Mouse (Mus musculus): Measurements from ENCODE around the gene Mia3. TPM values are rescaled to one million over a fixed set of nuclear protein-coding genes. Genes with fewer than 3 reads are reported as not detected.
"Not testable (repeated sequence)": the region's sequence is repeated elsewhere in the genome, so short reads cannot be mapped to it uniquely, and the experiment has no call there.

Gene Mia3
- polyA plus RNA-seq, 1 experiment = 49.8 TPM

DNA sequence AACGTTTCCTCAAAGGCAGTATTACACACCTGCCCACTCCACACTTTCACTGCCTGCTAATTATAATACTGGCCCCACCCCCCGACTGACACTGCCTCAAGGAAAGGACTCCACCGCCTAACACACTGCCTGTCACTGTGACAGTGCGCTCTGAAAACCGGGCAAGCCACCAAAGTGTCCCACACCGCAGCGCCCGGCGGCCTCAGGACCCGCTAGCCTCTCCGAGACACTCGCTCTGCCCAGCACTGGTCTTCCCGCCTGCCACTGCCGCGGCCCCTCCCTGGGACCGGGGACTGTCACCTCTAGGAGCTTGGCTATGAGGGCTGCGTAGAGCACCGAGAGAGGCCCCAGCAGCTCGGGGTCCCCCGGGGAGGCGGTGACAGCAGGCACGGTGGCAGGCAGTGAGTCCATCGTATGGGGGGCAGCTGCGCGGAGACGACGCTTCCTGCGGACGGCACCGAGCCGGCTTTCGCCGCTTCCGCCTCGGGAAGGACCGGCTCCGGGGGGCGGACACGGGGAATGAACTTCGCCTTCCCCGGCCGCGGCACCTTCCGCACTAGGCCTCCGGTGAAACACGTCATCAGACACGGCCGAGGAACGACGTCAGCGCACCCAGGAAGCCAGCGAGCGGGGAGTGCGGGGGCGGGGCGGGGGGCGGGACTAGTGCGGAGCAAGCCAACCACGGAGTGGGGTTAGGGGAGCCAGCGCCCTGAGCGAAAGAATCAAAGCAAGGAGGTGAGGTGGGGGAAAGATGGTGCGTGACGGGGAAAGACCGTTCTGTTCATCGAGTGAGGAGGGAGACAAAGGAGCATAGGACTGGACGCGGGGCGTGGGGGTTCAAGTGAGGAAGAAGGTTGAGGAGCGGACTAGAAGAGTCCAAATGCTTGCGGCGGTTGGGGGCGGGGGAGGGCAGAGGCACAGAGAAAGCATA is 24.2 kb downstream of the Mia3 start:
- WGBS = 1% methylated on average over 72 of the region's 72 CpGs
- H3K27ac ChIP-seq (ENCODE audit: insufficient read depth, low read depth, low read length) = peak overlapping the region; percentile 96
- H3K36me3 ChIP-seq (ENCODE audit: control insufficient read depth, insufficient read depth, low read length) = peaks cover 24% of the 10 kb centered on the region
- H3K27me3 ChIP-seq (ENCODE audit: control insufficient read depth, insufficient read depth, low read length) = no peaks in the 10 kb centered on the region
- TF ChIP-seq CTCF (IDR thresholded peaks at IDR 0.05; ENCODE audit: extremely low read depth, insufficient read length, insufficient replicate concordance, low read depth, low read length) = no peak
- peak; percentile 45 for TF ChIP-seq POLR2A (IDR thresholded peaks at IDR 0.05; ENCODE audit: low read depth, low read length)
- peak overlapping the region; percentile 97 for H3K4me3 ChIP-seq (ENCODE audit: low read depth, low read length)
- H3K4me1 ChIP-seq (ENCODE audit: control insufficient read depth, insufficient read depth, insufficient read length, low read length) = peaks cover 4% of the 10 kb centered on the region; the same call in 1 of the 2 replicates

DNA sequence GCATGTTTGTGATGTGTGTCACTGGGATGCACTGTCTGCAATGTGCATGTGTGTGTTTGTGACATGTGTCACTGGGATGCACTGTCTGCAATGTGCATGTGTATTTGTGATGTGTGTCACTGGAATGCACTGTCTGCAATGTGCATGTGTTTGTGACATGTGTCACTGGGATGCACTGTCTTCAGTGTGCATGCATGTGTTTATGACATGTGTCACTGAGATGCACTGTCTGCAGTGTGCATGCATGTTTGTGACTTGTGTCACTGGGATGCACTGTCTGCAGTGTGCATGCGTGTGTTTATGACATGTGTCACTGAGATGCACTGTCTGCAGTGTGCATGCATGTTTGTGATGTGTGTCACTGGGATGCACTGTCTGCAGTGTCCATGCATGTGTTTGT is 26.5 kb downstream of the Mia3 start:
- not testable (repeated sequence) for H3K4me1 ChIP-seq (ENCODE audit: control insufficient read depth, insufficient read depth, insufficient read length, low read length); H3K27ac ChIP-seq (ENCODE audit: insufficient read depth, low read depth, low read length); H3K4me3 ChIP-seq (ENCODE audit: low read depth, low read length); H3K27me3 ChIP-seq (ENCODE audit: control insufficient read depth, insufficient read depth, low read length)
- peaks cover 26% of the 10 kb centered on the region for H3K36me3 ChIP-seq (ENCODE audit: control insufficient read depth, insufficient read depth, low read length)
- 97% methylated on average over 1 of the region's 1 CpGs for WGBS

DNA sequence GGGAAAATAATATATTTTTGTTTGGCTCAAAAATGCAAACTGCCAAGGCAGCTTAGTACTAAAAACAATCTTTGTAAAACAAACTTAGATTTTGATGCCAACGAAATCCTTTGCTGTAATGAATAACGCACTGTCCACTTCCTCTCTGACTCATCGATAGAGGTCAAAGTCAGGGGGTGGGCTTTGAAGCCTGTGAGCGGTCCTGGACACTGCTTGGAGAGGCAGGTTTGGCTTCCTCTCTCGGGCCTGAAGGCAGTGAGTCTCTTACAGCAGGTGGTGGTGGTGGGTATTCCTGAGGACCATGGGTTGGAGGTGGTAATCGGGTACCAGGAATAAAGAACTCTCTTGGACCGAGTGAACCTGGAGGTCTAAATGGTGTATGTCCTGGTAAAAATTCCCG is 42.2 kb downstream of the Mia3 start:
- Histone ChIP-seq H3K4me3 (ENCODE audit: low read depth, low read length) (no peak overlapping the region), H3K27me3 (ENCODE audit: control insufficient read depth, insufficient read depth, low read length) (no peaks in the 10 kb centered on the region), H3K36me3 (ENCODE audit: control insufficient read depth, insufficient read depth, low read length) (peaks cover 65% of the 10 kb centered on the region), H3K4me1 (ENCODE audit: control insufficient read depth, insufficient read depth, insufficient read length, low read length) (no peaks in the 10 kb centered on the region), H3K27ac (ENCODE audit: insufficient read depth, low read depth, low read length) (no peak overlapping the region)
- 84% methylated on average over 8 of the region's 8 CpGs for WGBS
- TF ChIP-seq POLR2A (IDR thresholded peaks at IDR 0.05; ENCODE audit: low read depth, low read length) = no peak
- TF ChIP-seq CTCF (IDR thresholded peaks at IDR 0.05; ENCODE audit: extremely low read depth, insufficient read length, insufficient replicate concordance, low read depth, low read length) = no peak

DNA sequence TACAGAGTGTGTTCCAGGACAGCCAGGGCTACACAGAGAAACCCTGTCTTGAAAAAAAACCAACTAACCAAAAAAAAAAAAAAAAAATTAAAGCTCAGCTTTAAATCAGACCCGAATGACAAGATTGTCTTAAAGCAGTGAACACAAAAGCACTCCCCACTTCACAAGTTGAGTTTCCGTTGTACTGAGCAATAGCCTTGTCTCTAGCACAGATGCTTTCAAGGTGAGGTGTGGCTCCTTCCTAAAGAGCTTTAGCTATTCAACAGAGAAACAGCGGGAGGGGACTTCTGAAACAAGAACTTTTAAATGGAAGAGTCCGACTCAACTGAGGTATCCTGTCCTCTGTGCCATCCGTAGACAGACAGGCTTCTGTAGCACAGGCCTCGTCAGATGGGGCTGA is 44.9 kb downstream of the Mia3 start:
- TF ChIP-seq CTCF (IDR thresholded peaks at IDR 0.05; ENCODE audit: extremely low read depth, insufficient read length, insufficient replicate concordance, low read depth, low read length) (no peak), POLR2A (IDR thresholded peaks at IDR 0.05; ENCODE audit: low read depth, low read length) (no peak)
- Histone ChIP-seq H3K27me3 (ENCODE audit: control insufficient read depth, insufficient read depth, low read length) (no peaks in the 10 kb centered on the region), H3K36me3 (ENCODE audit: control insufficient read depth, insufficient read depth, low read length) (peaks cover 49% of the 10 kb centered on the region), H3K4me3 (ENCODE audit: low read depth, low read length) (no peak overlapping the region), H3K27ac (ENCODE audit: insufficient read depth, low read depth, low read length) (no peak overlapping the region), H3K4me1 (ENCODE audit: control insufficient read depth, insufficient read depth, insufficient read length, low read length) (no peaks in the 10 kb centered on the region)
- 96% methylated on average over 6 of the region's 6 CpGs for WGBS

DNA sequence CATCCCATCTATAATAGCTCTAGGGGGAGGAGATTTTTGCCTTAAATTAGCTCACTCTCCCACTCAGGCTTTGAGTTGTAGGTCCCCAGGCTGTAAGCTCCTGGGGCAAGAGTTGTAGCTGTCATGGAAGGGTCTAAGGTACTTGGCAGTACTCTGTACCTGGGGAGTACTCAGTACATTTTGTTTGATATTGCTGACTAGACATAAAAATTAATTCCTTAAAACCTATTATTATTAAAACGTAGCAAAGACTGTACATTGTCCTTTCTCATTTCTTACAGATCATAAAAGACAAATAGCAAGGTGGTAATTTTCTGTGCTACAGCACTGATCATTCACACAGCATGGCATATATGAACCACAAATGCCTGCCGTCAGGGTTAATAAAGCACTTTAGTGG is 45.4 kb downstream of the Mia3 start:
- Histone ChIP-seq H3K27ac (ENCODE audit: insufficient read depth, low read depth, low read length) (no peak overlapping the region), H3K4me1 (ENCODE audit: control insufficient read depth, insufficient read depth, insufficient read length, low read length) (no peaks in the 10 kb centered on the region), H3K27me3 (ENCODE audit: control insufficient read depth, insufficient read depth, low read length) (no peaks in the 10 kb centered on the region), H3K36me3 (ENCODE audit: control insufficient read depth, insufficient read depth, low read length) (peaks cover 47% of the 10 kb centered on the region), H3K4me3 (ENCODE audit: low read depth, low read length) (no peak overlapping the region)
- no peak for TF ChIP-seq CTCF (IDR thresholded peaks at IDR 0.05; ENCODE audit: extremely low read depth, insufficient read length, insufficient replicate concordance, low read depth, low read length)
- TF ChIP-seq POLR2A (IDR thresholded peaks at IDR 0.05; ENCODE audit: low read depth, low read length) = no peak
- 93% methylated on average over 2 of the region's 2 CpGs for WGBS

GRCm38 (mm10) chr1:183322496-183322895 is 46.9 kb downstream of the Mia3 start:
- not testable (repeated sequence) for H3K4me1 ChIP-seq (ENCODE audit: control insufficient read depth, insufficient read depth, insufficient read length, low read length); H3K27me3 ChIP-seq (ENCODE audit: control insufficient read depth, insufficient read depth, low read length); H3K27ac ChIP-seq (ENCODE audit: insufficient read depth, low read depth, low read length); H3K4me3 ChIP-seq (ENCODE audit: low read depth, low read length)
- WGBS = 81% methylated on average over 5 of the region's 5 CpGs
- peaks cover 43% of the 10 kb centered on the region for H3K36me3 ChIP-seq (ENCODE audit: control insufficient read depth, insufficient read depth, low read length)

DNA sequence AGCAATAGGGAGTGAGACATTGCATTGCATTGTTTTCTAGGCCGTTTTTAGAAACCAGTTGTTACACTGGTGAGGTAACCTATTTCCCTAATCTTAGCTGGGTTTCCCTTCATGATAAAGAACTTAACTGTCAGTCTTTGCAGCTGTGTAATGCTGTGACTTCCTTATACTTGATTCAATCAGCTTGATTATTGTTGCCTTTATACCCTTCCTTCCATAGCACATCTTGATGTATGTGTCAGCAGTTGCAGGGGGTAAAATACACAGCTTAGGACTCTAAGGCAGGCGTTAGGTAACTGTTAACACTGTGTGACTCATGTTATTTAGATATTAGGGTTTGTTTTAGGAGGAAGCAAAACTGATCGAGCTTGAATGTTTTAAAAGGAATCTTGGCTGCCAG is 48.6 kb downstream of the Mia3 start:
- no peaks in the 10 kb centered on the region for H3K27me3 ChIP-seq (ENCODE audit: control insufficient read depth, insufficient read depth, low read length)
- H3K4me1 ChIP-seq (ENCODE audit: control insufficient read depth, insufficient read depth, insufficient read length, low read length) = no peaks in the 10 kb centered on the region
- H3K27ac ChIP-seq (ENCODE audit: insufficient read depth, low read depth, low read length) = no peak overlapping the region
- TF ChIP-seq CTCF (IDR thresholded peaks at IDR 0.05; ENCODE audit: extremely low read depth, insufficient read length, insufficient replicate concordance, low read depth, low read length) (no peak), POLR2A (IDR thresholded peaks at IDR 0.05; ENCODE audit: low read depth, low read length) (no peak)
- H3K4me3 ChIP-seq (ENCODE audit: low read depth, low read length) = no peak overlapping the region
- H3K36me3 ChIP-seq (ENCODE audit: control insufficient read depth, insufficient read depth, low read length) = peaks cover 35% of the 10 kb centered on the region
- 35% methylated on average over 3 of the region's 3 CpGs for WGBS
